Mouse (Mus musculus): Measurements from ENCODE around the gene C530008M17Rik. TPM values are rescaled to one million over a fixed set of nuclear protein-coding genes. Genes with fewer than 3 reads are reported as not detected.

C530008M17Rik gene
- 6.8 and 10.1 TPM in 2 replicates for total RNA-seq (2017)

DNA sequence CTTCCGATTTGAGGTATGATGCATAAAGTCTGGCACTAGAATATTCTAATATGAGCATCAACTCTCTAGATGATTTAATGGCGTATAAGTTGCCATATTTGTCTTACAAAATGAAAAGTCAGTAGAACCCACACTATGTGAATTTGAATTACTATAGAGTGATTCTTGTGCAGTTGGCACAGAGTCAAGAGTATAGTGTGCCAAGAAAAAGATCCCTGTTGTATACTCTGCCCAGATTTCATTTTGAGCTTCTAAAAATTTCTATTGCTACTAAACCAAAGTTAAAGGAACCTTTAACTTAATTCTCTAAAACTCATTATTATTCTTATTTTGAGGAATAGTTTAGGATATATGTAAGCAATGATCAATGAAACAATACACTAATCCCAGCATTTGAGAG, at the start of gene C530008M17Rik:
Gene C530008M17Rik (plus strand): TSS at position 301 of the 400 bp plus-strand sequence.
- no peak for ATAC-seq (replicated peaks; ENCODE audit: low read depth, poor library complexity, severe bottlenecking)

DNA sequence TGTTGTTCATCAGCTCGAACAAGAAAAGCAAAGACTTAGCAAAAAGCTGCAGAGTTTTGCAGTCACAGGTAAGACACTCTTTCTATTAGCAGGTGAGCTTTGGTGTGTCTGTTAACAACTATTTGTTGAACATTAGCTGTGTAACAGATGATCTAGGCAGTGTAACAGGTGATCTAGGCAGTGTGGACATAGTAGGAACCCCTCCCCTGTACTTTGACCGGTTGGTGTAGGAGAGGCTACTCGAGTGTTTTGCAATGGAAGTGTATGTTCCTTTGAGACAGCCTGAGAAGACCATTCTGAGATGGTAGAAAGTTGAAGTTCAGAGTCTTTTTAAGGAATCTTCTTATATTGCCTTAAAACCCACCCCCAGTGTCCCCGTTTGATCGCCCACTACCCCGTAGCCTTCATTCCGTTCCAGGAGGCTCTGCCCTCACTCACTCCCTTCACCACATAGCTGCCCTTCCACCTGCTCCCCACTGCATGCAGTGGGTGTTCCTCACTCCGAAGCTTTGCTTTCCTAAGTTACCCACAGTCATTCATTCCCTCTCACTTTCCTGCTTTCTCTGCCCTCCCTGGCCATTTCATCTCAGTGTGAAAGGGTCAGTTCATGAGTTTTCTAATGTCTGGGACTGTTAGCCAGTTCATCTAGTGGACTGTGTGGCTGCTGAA, 46.5 kb upstream of the C530008M17Rik start:
- ATAC-seq (replicated peaks; ENCODE audit: low read depth, poor library complexity, severe bottlenecking): no peak

- no peak for ATAC-seq (replicated peaks; ENCODE audit: low read depth, poor library complexity, severe bottlenecking)
Observed at GRCm38 (mm10) chr5:76612867-76613499, 43.3 kb upstream of the C530008M17Rik start.

GRCm38 (mm10) chr5:76615276-76615675, 41.0 kb upstream of the C530008M17Rik start:
- no peak for ATAC-seq (replicated peaks; ENCODE audit: low read depth, poor library complexity, severe bottlenecking)

GRCm38 (mm10) chr5:76616196-76616747, 40.0 kb upstream of the C530008M17Rik start:
- no peak for ATAC-seq (replicated peaks; ENCODE audit: low read depth, poor library complexity, severe bottlenecking)

DNA sequence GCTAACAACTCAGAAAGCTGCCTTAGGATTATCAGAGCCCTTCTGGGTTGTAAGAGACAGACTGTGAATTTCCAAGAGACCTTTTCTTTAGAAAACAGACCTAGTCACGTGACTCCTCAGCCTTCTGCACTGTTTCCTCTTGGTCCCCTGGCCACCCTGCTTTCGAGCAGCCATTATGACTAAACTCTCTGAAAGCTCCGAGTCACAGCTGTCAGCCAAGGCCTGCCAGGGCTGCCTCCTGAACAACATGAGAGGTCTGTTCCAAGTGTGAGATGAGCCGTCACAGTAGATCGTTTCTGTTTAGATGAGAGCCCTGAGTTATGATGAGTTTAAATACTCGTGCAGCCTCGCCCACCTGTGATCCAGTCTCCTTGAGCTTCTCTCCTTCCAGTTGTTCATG, 37.6 kb upstream of the C530008M17Rik start:
- no peak for ATAC-seq (replicated peaks; ENCODE audit: low read depth, poor library complexity, severe bottlenecking)

- ATAC-seq (replicated peaks; ENCODE audit: low read depth, poor library complexity, severe bottlenecking): no peak
Observed at GRCm38 (mm10) chr5:76623759-76624158, 32.6 kb upstream of the C530008M17Rik start.

DNA sequence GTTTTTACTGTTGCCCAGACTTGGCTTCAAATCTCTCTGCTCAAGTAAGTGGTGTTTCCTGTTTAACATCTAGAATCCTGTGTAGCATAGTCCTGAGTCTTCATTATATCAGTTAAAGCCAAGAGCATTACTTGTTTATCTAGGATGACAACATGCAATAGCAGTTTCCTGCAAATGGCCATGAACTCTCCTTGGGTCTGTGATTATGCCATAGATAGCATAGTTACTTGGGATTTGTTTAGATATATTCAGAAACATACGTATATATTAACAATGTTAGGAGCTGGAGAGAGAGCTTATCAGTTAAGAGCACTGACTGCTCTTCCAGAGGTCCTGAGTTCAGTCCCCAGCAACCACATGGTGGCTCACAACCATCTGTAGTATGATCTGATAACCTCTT, 28.5 kb upstream of the C530008M17Rik start:
- ATAC-seq (replicated peaks; ENCODE audit: low read depth, poor library complexity, severe bottlenecking): peak; percentile 45; the same call in 1 of the 2 replicates

DNA sequence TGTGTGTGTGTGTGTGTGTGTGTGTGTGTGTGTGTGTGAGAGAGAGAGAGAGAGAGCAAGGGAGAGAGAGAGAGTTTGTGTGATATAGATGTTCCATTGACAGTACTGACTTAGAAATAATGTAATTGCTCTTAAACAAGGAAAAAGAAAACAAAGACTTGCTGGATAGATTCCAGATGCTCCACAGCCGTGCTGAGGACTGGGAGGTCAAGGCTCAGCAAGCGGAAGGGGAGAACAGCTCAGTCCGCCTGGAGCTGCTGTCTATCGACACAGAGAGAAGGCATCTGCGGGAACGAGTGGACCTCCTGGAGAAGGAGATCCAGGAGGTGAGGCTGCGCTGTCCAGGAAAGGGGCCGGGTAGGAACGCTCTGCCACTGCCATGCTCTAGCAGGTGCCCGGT, 22.3 kb upstream of the C530008M17Rik start:
- no peak for ATAC-seq (replicated peaks; ENCODE audit: low read depth, poor library complexity, severe bottlenecking)

DNA sequence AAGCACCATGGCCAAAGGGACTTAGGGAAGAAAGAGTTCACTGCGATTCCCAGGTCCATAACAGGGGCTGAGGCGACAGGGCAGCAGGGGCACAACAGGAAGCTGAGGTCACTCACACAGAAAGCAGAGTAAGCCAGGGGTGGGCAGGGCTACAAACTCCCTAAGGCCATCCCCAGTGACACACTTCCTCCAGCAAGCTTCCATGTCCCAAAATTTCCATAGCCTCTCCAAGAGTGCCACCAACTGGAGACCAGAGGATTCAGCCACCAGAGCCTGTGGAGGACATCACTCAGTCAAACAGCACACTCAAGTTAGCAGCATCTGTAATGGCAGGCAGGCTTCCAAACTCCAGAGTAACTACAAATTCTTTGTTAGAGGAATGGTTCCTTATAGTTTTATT, 20.7 kb upstream of the C530008M17Rik start:
- no peak for ATAC-seq (replicated peaks; ENCODE audit: low read depth, poor library complexity, severe bottlenecking)

DNA sequence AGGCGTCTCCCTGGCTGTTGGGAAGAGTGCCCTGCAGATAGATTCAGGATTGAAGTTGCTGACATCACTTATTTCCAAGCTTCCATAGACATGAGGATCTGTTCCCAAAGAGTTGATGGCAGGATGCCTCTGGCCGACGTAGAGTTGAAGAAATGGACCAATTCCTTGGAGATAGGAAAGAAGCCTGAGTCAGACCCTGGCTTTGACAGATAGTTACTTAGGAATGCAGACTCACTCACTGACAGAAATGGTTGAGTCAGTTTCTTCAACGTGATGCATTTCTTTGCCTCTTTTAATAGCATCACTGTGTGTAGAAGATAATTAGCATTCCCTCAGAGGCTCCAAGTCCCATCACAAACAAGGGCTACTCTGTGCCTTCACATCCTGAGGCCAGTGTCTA, 14.2 kb upstream of the C530008M17Rik start:
- ATAC-seq (replicated peaks; ENCODE audit: low read depth, poor library complexity, severe bottlenecking): no peak

DNA sequence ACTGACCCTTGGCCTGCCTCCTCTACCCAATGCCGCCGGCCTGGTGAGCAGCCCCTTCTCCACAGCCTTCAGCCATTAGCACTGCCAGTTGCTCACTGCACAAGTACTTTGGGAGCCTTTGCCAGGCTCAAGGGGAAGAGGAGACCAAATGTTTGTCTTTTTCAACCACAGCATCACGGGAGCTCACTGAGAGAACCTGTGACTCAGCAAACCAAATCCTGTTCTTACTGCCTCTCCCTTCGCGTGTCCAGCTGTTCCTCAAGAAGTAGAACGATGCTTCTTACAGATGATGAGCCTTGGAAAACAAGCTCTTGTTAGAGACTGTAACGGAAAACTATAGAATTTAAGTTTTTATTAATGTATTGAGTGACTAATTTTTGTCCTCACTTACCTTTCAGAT, 12.1 kb upstream of the C530008M17Rik start:
- no peak for ATAC-seq (replicated peaks; ENCODE audit: low read depth, poor library complexity, severe bottlenecking)

GRCm38 (mm10) chr5:76645091-76645868, 11.0 kb upstream of the C530008M17Rik start:
- no peak for ATAC-seq (replicated peaks; ENCODE audit: low read depth, poor library complexity, severe bottlenecking)

- no peak for ATAC-seq (replicated peaks; ENCODE audit: low read depth, poor library complexity, severe bottlenecking)
Observed at GRCm38 (mm10) chr5:76649897-76650296, 6.4 kb upstream of the C530008M17Rik start.

DNA sequence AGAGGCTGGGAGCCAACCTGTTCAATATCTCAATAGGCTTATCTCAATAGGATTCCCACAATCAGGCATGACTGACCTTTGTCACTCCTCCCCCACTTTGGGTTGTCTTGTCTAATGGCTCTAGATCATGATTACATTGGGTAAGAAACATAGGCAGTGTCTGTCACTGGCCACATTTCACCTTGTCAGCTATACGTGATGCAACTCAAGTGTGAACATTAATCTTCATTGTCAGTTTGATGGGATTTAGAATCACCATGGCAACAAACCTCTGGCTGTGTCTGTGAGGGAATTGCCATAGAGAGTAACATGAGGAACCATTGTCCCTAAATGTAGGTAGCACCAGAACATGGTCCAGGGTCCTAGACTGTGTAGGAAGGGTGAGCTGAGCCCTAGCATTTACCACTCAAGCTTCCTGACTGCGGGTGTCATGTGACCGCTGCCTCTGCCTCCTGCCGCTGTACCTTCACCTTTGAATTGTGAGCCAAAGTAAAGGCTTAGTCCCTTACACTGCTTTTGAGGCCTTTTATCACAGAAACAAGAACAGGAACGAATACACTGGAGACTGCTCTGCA, 5.1 kb upstream of the C530008M17Rik start:
- ATAC-seq (replicated peaks; ENCODE audit: low read depth, poor library complexity, severe bottlenecking): no peak

GRCm38 (mm10) chr5:76657245-76658083, 1.2 kb downstream of the C530008M17Rik start:
- ATAC-seq (replicated peaks; ENCODE audit: low read depth, poor library complexity, severe bottlenecking): peak; percentile 42

- peak; percentile 74 for ATAC-seq (replicated peaks; ENCODE audit: low read depth, poor library complexity, severe bottlenecking)
Observed at GRCm38 (mm10) chr5:76658084-76658934, 2.0 kb downstream of the C530008M17Rik start.

DNA sequence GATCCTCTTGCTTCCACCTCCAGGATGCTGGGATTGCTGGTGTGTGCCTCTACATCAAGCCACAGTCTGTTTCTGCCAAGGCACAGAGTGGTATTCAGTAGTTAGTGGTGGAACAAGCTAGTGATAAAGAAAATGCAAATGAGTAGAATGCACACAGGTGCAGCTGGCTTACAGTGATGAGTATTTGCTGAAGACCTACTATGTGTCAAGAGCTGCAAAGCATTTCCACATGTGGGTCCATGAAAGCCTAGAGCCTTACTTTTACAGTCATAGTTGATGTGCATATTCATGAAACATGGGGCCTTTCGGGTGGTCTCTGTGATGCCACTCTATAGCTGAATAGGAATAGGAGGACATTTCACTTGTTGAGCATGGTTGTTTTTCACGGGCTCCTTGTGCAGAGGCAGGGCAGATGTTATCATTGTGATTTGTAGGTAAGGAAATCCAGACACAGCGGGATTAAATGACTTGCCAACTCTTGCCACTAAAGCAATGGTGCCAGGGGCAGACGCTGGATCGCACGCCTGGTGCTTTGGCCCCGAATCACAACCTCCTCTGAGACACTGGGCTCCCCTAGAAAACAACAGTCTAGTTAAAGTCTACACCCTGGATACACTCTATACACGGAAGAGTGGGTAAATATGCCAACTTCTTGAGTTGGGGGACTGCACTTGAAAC, 3.8 kb downstream of the C530008M17Rik start:
- no peak for ATAC-seq (replicated peaks; ENCODE audit: low read depth, poor library complexity, severe bottlenecking)
